Mouse (Mus musculus) small intestine, adult 2 months (tissue): ENCODE measurements at regions not wholly inside any gene's neighbourhood (a gene's known extent, or its start where the extent isn't known, plus 50 kb on each side); places are given as distances from the start of the nearest gene placed in this dataset.

Source experiments
- CTCF ChIP-seq: fragments of 200-500 bp; IDR thresholded peaks from 2 replicates; pipeline ENCODE4 v1.5.1; 2012; ENCODE audit warnings: low read depth, mild to moderate bottlenecking, control low read depth, inconsistent platforms, low read length, moderate library complexity, mixed read lengths; ENCODE audit not compliant: insufficient replicate concordance, insufficient read length; ENCODE audit errors: extremely low read depth
- POLR2A ChIP-seq: fragments of 200-500 bp; IDR thresholded peaks from 2 replicates; pipeline ENCODE4 v1.6.1; 2012; ENCODE audit warnings: low read depth, mild to moderate bottlenecking, control low read depth, inconsistent platforms, low read length, moderate library complexity

DNA sequence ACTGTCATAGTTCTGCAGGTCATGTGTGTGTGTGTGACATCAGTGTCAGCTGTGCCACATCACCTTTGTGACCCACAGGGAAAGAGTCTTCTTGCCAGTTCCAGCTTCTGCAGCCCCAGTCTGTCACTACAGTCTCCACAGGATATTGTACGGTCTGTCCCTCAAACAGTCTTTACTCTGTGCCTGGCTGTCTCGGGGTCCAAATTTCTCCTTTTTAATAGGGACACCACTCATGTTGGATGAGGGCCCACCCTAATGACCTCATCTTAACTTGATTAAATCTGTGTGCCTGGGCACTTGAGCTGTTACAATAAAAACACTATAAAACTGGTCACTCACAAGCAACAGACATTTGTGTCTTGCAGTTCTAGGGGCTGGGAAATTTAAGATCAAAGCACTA lies 165.1 kb upstream of the Sox9 start:
- TF ChIP-seq POLR2A (no peak), CTCF (no peak)
